Mouse (Mus musculus): ENCODE results near the gene Chaf1a.

GRCm38 (mm10) chr17:56010255-56010654 lies 30.0 kb upstream of the Chaf1a start:
- no peak for TF ChIP-seq GATA1 (IDR thresholded peaks at IDR 0.05; ENCODE audit: borderline replicate concordance, low read length)
- no peak for TF ChIP-seq FLI1 (IDR thresholded peaks at IDR 0.05; ENCODE audit: low read length)
